Mouse (Mus musculus): ENCODE data around the gene Map7d3.

DNA sequence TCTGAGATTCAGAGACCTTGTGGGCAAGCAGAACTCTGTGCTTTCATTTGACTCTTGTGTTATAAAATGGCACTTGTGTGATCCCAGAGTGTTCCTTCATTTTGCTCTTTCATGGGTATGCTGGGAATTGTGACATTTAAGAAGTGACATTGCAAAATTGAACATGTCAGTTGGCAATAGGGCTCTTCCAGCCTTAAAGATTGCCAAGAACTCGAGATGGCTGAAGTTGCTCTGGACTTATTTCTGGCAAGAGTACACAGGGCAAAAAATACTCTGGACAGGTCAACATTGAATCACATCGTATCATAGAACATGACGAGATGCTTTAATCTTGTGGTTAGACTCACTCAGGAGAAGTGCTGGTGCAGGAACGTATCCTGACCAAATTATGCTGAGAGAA, 48.8 kb downstream of the Map7d3 start:
- TF ChIP-seq CTCF (conservative IDR thresholded peaks at IDR 0.05; ENCODE audit: insufficient read depth, insufficient read length, low read depth, low read length) (no peak), POLR2A (IDR thresholded peaks at IDR 0.05; ENCODE audit: low read depth, low read length) (no peak)

Measured in kidney, adult 2 months (tissue).